Mouse (Mus musculus): Measurements from ENCODE around the gene Prmt2. TPM values are rescaled to one million over a fixed set of nuclear protein-coding genes. Genes with fewer than 3 reads are reported as not detected.

Gene Prmt2
- polyA plus RNA-seq, 1 experiment = 50.2 TPM

GRCm38 (mm10) chr10:76247960-76248646 lies 10.4 kb upstream of the Prmt2 start:
- Histone ChIP-seq H3K79me3 (ENCODE audit: low read depth) (no peaks in the 10 kb centered on the region), H3K79me2 (ENCODE audit: control insufficient read depth, insufficient read depth) (no peaks in the 10 kb centered on the region), H3ac (ENCODE audit: control insufficient read depth, insufficient read length, low read depth) (peak overlapping the region; percentile 32), H3K4me3 (ENCODE audit: insufficient read depth, poor library complexity, severe bottlenecking) (no peak overlapping the region), H3K36me3 (ENCODE audit: control insufficient read depth, insufficient read depth) (no peaks in the 10 kb centered on the region), H3K27me3 (ENCODE audit: control insufficient read depth, insufficient read depth, insufficient read length) (no peaks in the 10 kb centered on the region)
- TF ChIP-seq CTCF (IDR thresholded peaks at IDR 0.05; ENCODE audit: control insufficient read depth, insufficient read depth, insufficient read length) (no peak), MYOD1 (IDR thresholded peaks at IDR 0.05; ENCODE audit: control insufficient read depth, insufficient read length, low read depth) (no peak), USF1 (IDR thresholded peaks at IDR 0.05; ENCODE audit: low read depth) (no peak), CEBPB (IDR thresholded peaks at IDR 0.05; ENCODE audit: low read depth) (no peak)

- H3K79me2 ChIP-seq (ENCODE audit: control insufficient read depth, insufficient read depth) = no peaks in the 10 kb centered on the region
- no peak overlapping the region for H3ac ChIP-seq (ENCODE audit: control insufficient read depth, insufficient read length, low read depth)
- no peaks in the 10 kb centered on the region for H3K79me3 ChIP-seq (ENCODE audit: low read depth)
- TF ChIP-seq CTCF (IDR thresholded peaks at IDR 0.05; ENCODE audit: control insufficient read depth, insufficient read depth, insufficient read length) (no peak), MYOG (IDR thresholded peaks at IDR 0.05; ENCODE audit: control insufficient read depth, extremely low read depth, insufficient read length) (no peak), MYOD1 (IDR thresholded peaks at IDR 0.05; ENCODE audit: control insufficient read depth, insufficient read length, low read depth) (no peak), USF1 (IDR thresholded peaks at IDR 0.05; ENCODE audit: low read depth) (no peak), CEBPB (IDR thresholded peaks at IDR 0.05; ENCODE audit: low read depth) (no peak), FOSL1 (IDR thresholded peaks at IDR 0.05; ENCODE audit: insufficient read depth, low read length, poor library complexity, severe bottlenecking) (no peak), MAX (IDR thresholded peaks at IDR 0.05) (no peak)
- H3K27me3 ChIP-seq (ENCODE audit: control insufficient read depth, insufficient read depth, insufficient read length) = no peaks in the 10 kb centered on the region
- no peaks in the 10 kb centered on the region for H3K36me3 ChIP-seq (ENCODE audit: control insufficient read depth, insufficient read depth)
- H3K4me3 ChIP-seq (ENCODE audit: insufficient read depth, poor library complexity, severe bottlenecking) = no peak overlapping the region
Measured at GRCm38 (mm10) chr10:76246601-76247000, 8.9 kb upstream of the Prmt2 start.

GRCm38 (mm10) chr10:76245106-76245505 lies 7.4 kb upstream of the Prmt2 start:
- TF ChIP-seq CEBPB (IDR thresholded peaks at IDR 0.05; ENCODE audit: low read depth) = no peak
- TF ChIP-seq USF1 (IDR thresholded peaks at IDR 0.05; ENCODE audit: low read depth) = no peak
- TF ChIP-seq MAX (IDR thresholded peaks at IDR 0.05) = no peak
- TF ChIP-seq FOSL1 (IDR thresholded peaks at IDR 0.05; ENCODE audit: insufficient read depth, low read length, poor library complexity, severe bottlenecking) = no peak
- no peak for TF ChIP-seq CTCF (IDR thresholded peaks at IDR 0.05; ENCODE audit: control insufficient read depth, insufficient read depth, insufficient read length)
- TF ChIP-seq MYOD1 (IDR thresholded peaks at IDR 0.05; ENCODE audit: control insufficient read depth, insufficient read length, low read depth) = no peak
- no peak for TF ChIP-seq MYOG (IDR thresholded peaks at IDR 0.05; ENCODE audit: control insufficient read depth, extremely low read depth, insufficient read length)
- Histone ChIP-seq H3K4me3 (ENCODE audit: insufficient read depth, poor library complexity, severe bottlenecking) (no peak overlapping the region), H3K79me3 (ENCODE audit: low read depth) (no peaks in the 10 kb centered on the region), H3ac (ENCODE audit: control insufficient read depth, insufficient read length, low read depth) (no peak overlapping the region), H3K36me3 (ENCODE audit: control insufficient read depth, insufficient read depth) (no peaks in the 10 kb centered on the region), H3K27me3 (ENCODE audit: control insufficient read depth, insufficient read depth, insufficient read length) (no peaks in the 10 kb centered on the region), H3K79me2 (ENCODE audit: control insufficient read depth, insufficient read depth) (no peaks in the 10 kb centered on the region)

- H3K27me3 ChIP-seq (ENCODE audit: control insufficient read depth, insufficient read depth, insufficient read length) = no peaks in the 10 kb centered on the region
- peaks cover 3% of the 10 kb centered on the region for H3K79me3 ChIP-seq (ENCODE audit: low read depth)
- H3K36me3 ChIP-seq (ENCODE audit: control insufficient read depth, insufficient read depth) = peaks cover 16% of the 10 kb centered on the region
- H3K4me3 ChIP-seq (ENCODE audit: insufficient read depth, poor library complexity, severe bottlenecking) = no peak overlapping the region
- H3K79me2 ChIP-seq (ENCODE audit: control insufficient read depth, insufficient read depth) = peaks cover 27% of the 10 kb centered on the region
- no peak for TF ChIP-seq MAX (IDR thresholded peaks at IDR 0.05)
- no peak for TF ChIP-seq CEBPB (IDR thresholded peaks at IDR 0.05; ENCODE audit: low read depth)
- no peak for TF ChIP-seq CTCF (IDR thresholded peaks at IDR 0.05; ENCODE audit: control insufficient read depth, insufficient read depth, insufficient read length)
- no peak for TF ChIP-seq FOSL1 (IDR thresholded peaks at IDR 0.05; ENCODE audit: insufficient read depth, low read length, poor library complexity, severe bottlenecking)
- no peak for TF ChIP-seq USF1 (IDR thresholded peaks at IDR 0.05; ENCODE audit: low read depth)
- TF ChIP-seq MYOG (IDR thresholded peaks at IDR 0.05; ENCODE audit: control insufficient read depth, extremely low read depth, insufficient read length) = no peak
- TF ChIP-seq MYOD1 (IDR thresholded peaks at IDR 0.05; ENCODE audit: control insufficient read depth, insufficient read length, low read depth) = no peak
- H3ac ChIP-seq (ENCODE audit: control insufficient read depth, insufficient read length, low read depth) = no peak overlapping the region
Measured at GRCm38 (mm10) chr10:76239401-76239800, 1.7 kb upstream of the Prmt2 start.

- Histone ChIP-seq H3K4me3 (ENCODE audit: insufficient read depth, poor library complexity, severe bottlenecking) (no peak overlapping the region), H3K36me3 (ENCODE audit: control insufficient read depth, insufficient read depth) (peaks cover 5% of the 10 kb centered on the region), H3ac (ENCODE audit: control insufficient read depth, insufficient read length, low read depth) (no peak overlapping the region), H3K27me3 (ENCODE audit: control insufficient read depth, insufficient read depth, insufficient read length) (no peaks in the 10 kb centered on the region), H3K79me3 (ENCODE audit: low read depth) (peaks cover 2% of the 10 kb centered on the region), H3K79me2 (ENCODE audit: control insufficient read depth, insufficient read depth) (peaks cover 9% of the 10 kb centered on the region)
- TF ChIP-seq USF1 (IDR thresholded peaks at IDR 0.05; ENCODE audit: low read depth) = no peak
Measured at GRCm38 (mm10) chr10:76229627-76230026, 8.0 kb downstream of the Prmt2 start.

GRCm38 (mm10) chr10:76225944-76226343 lies 11.7 kb downstream of the Prmt2 start:
- H3ac ChIP-seq (ENCODE audit: control insufficient read depth, insufficient read length, low read depth) = no peak overlapping the region
- no peaks in the 10 kb centered on the region for H3K79me3 ChIP-seq (ENCODE audit: low read depth)
- TF ChIP-seq MYOG (IDR thresholded peaks at IDR 0.05; ENCODE audit: control insufficient read depth, extremely low read depth, insufficient read length) (no peak), CTCF (IDR thresholded peaks at IDR 0.05; ENCODE audit: control insufficient read depth, insufficient read depth, insufficient read length) (no peak), FOSL1 (IDR thresholded peaks at IDR 0.05; ENCODE audit: insufficient read depth, low read length, poor library complexity, severe bottlenecking) (no peak), MYOD1 (IDR thresholded peaks at IDR 0.05; ENCODE audit: control insufficient read depth, insufficient read length, low read depth) (no peak), USF1 (IDR thresholded peaks at IDR 0.05; ENCODE audit: low read depth) (no peak), MAX (IDR thresholded peaks at IDR 0.05) (no peak), CEBPB (IDR thresholded peaks at IDR 0.05; ENCODE audit: low read depth) (no peak)
- no peak overlapping the region for H3K4me3 ChIP-seq (ENCODE audit: insufficient read depth, poor library complexity, severe bottlenecking)
- H3K36me3 ChIP-seq (ENCODE audit: control insufficient read depth, insufficient read depth) = peaks cover 11% of the 10 kb centered on the region
- H3K27me3 ChIP-seq (ENCODE audit: control insufficient read depth, insufficient read depth, insufficient read length) = no peaks in the 10 kb centered on the region
- peaks cover 9% of the 10 kb centered on the region for H3K79me2 ChIP-seq (ENCODE audit: control insufficient read depth, insufficient read depth)
